Mouse (Mus musculus): ENCODE data around the gene Cdk2. TPM values are rescaled to one million over a fixed set of nuclear protein-coding genes. Genes with fewer than 3 reads are reported as not detected.

Gene Cdk2
- polyA plus RNA-seq (2012; rRNA removed): 3.8 and 3.9 TPM in 2 replicates

GRCm38 (mm10) chr10:128704491-128705316 lies at the start of gene Cdk2:
TSS of gene Cdk2 (minus strand) at chr10:128705031.
- no peaks in the 10 kb centered on the region for H3K27me3 ChIP-seq (ENCODE audit: control insufficient read depth, insufficient read depth, low read length)
- H3K4me3 ChIP-seq (replicated peaks; ENCODE audit: insufficient read depth, low read depth, low read length): peak within 1 kb of the TSS; percentile 88
- DNase-seq: peak; percentile 87
- H3K4me1 ChIP-seq (ENCODE audit: control insufficient read depth, insufficient read depth, low read length): no peaks in the 10 kb centered on the region
- TF ChIP-seq POLR2A (IDR thresholded peaks at IDR 0.05; ENCODE audit: borderline replicate concordance, insufficient read depth, low read length) (peak; percentile 33; the same call in 1 of the 2 replicates), CTCF (IDR thresholded peaks at IDR 0.05; ENCODE audit: borderline replicate concordance, insufficient read depth, low read depth, low read length) (no peak)
- under 1% methylated on average over 62 of the region's 62 CpGs for WGBS
- H3K27ac ChIP-seq (ENCODE audit: insufficient read depth, low read length): no peak within 1 kb of the TSS

DNA sequence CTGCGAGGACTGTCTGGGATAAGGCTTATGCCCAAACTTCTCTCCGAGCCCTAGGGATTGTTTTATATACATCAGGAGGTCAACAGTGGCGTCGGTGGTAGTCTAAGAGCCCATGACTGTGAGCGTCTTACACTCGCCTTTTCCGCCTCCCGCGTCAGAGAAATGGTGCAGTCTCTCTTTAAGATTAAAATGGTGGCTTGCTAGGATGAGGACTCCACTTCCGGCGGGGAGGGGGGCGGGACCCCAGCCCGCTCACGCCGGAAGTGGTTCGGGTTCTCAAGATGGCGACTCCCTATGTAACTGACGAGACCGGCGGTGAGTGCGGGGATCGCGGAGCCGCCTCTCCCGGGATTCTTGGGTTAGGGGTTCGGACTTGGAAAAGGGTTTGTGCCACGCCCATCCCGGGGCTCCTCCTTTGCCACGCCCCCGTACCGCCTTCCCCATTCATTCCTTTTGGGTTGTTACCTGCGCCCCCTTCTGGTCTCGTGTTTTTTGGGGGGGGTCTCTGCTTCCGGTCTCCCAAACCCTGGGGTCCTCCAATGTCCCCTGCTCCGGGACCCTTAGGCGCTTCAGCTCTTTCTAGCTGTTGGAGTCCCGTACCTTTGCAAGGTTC lies 43.5 kb upstream of the Cdk2 start:
- peaks cover 4% of the 10 kb centered on the region; the same call in 1 of the 2 replicates for H3K4me1 ChIP-seq (ENCODE audit: control insufficient read depth, insufficient read depth, low read length)
- H3K27me3 ChIP-seq (ENCODE audit: control insufficient read depth, insufficient read depth, low read length): no peaks in the 10 kb centered on the region
- peak; percentile 24; the same call in 1 of the 2 replicates for TF ChIP-seq CTCF (IDR thresholded peaks at IDR 0.05; ENCODE audit: borderline replicate concordance, insufficient read depth, low read depth, low read length)
- peak; percentile 60; the same call in 1 of the 2 replicates for TF ChIP-seq POLR2A (IDR thresholded peaks at IDR 0.05; ENCODE audit: borderline replicate concordance, insufficient read depth, low read length)
- WGBS: under 1% methylated on average over 37 of the region's 37 CpGs
- H3K4me3 ChIP-seq (replicated peaks; ENCODE audit: insufficient read depth, low read depth, low read length): peak overlapping the region; percentile 97
- H3K27ac ChIP-seq (ENCODE audit: insufficient read depth, low read length): peak overlapping the region; percentile 87
- peak; percentile 80 to 84 for DNase-seq

DNA sequence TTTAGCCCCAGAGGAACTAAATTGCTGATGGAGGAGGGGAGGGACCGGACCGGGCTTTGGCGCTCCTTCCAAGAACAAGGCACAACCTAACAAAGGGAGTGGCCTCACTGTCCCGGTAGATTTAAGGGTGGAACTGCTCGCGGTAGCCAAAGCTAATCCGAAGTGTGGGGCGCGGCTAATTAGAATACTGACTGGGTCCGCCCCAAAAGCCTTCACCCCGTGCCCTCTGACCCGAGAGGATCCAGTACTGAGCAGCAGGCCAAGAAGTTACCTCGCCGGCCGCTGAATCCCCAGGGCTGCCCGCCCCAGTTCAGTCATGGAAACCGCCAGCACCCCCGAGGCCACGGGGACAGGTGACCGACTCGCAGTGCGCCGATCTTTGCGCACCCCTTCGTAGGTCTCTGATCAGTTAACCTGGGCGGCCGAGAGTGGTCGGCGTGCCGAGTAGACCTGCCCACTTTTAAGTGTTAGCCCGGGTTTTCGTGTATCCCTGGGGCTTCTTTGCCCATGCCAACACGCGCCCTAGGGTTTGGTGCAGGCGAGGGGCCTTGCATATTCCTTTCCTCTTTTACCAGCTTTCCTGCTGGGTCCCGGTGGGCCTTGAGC lies 42.9 kb upstream of the Cdk2 start, which contains the start of gene Pym1:
Gene Pym1, plus strand, starts transcription at position 244 of the 606 bp plus-strand sequence.
- WGBS: under 1% methylated on average over 36 of the region's 36 CpGs
- H3K4me1 ChIP-seq (ENCODE audit: control insufficient read depth, insufficient read depth, low read length): peaks cover 4% of the 10 kb centered on the region; the same call in 1 of the 2 replicates
- H3K27ac ChIP-seq (ENCODE audit: insufficient read depth, low read length): peak within 1 kb of the TSS; percentile 87
- no peaks in the 10 kb centered on the region for H3K27me3 ChIP-seq (ENCODE audit: control insufficient read depth, insufficient read depth, low read length)
- TF ChIP-seq CTCF (IDR thresholded peaks at IDR 0.05; ENCODE audit: borderline replicate concordance, insufficient read depth, low read depth, low read length): no peak
- H3K4me3 ChIP-seq (replicated peaks; ENCODE audit: insufficient read depth, low read depth, low read length): peak within 1 kb of the TSS; percentile 97
- DNase-seq: peak; percentile 64 to 69

DNA sequence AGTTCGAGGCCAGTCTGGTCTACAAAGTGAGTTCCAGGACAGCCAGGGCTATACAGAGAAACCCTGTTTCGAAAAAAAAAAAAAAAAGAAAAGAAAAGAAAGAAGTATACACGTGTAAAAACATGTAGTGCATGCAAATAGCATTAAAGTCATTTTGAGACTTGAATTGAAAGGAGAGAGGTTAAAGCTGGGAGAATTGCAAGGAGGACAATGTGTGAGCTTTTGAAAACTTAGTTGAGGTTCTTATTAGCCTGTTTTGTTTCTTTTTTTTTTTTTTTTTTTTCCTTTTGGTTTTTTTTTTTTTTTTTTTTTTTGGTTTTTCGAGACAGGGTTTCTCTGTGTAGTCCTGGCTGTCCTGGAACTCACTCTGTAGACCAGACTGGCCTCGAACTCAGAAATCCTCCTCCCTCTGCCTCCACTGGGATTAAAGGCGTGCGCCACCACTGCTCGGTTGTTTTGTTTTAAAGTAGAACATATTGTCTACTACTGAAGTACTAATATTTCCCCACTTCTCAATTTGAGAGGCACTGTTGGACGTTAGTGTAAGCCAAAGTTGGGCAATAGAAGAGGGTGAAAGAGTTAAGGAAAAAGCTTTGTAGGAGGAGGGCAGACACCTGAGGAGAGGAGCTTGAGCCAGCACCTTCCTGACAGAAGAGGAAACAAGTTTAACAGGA lies 42.3 kb upstream of the Cdk2 start:
- 49% methylated on average over 9 of the region's 9 CpGs for WGBS
- TF ChIP-seq POLR2A (IDR thresholded peaks at IDR 0.05; ENCODE audit: borderline replicate concordance, insufficient read depth, low read length) (no peak), CTCF (IDR thresholded peaks at IDR 0.05; ENCODE audit: borderline replicate concordance, insufficient read depth, low read depth, low read length) (no peak)
- peaks cover 4% of the 10 kb centered on the region; the same call in 1 of the 2 replicates for H3K4me1 ChIP-seq (ENCODE audit: control insufficient read depth, insufficient read depth, low read length)
- H3K27ac ChIP-seq (ENCODE audit: insufficient read depth, low read length): peak overlapping the region; percentile 87
- no peak for DNase-seq
- H3K27me3 ChIP-seq (ENCODE audit: control insufficient read depth, insufficient read depth, low read length): no peaks in the 10 kb centered on the region
- H3K4me3 ChIP-seq (replicated peaks; ENCODE audit: insufficient read depth, low read depth, low read length): peak overlapping the region; percentile 97

- Histone ChIP-seq H3K27ac (ENCODE audit: insufficient read depth, low read length) (no peak overlapping the region), H3K4me3 (replicated peaks; ENCODE audit: insufficient read depth, low read depth, low read length) (no peak overlapping the region), H3K27me3 (ENCODE audit: control insufficient read depth, insufficient read depth, low read length) (no peaks in the 10 kb centered on the region), H3K4me1 (ENCODE audit: control insufficient read depth, insufficient read depth, low read length) (peaks cover 4% of the 10 kb centered on the region; the same call in 1 of the 2 replicates)
- no peak for DNase-seq
- WGBS: 95% methylated on average over 10 of the region's 10 CpGs
- TF ChIP-seq POLR2A (IDR thresholded peaks at IDR 0.05; ENCODE audit: borderline replicate concordance, insufficient read depth, low read length): no peak
- no peak for TF ChIP-seq CTCF (IDR thresholded peaks at IDR 0.05; ENCODE audit: borderline replicate concordance, insufficient read depth, low read depth, low read length)
Observed at GRCm38 (mm10) chr10:128745946-128746613, 41.2 kb upstream of the Cdk2 start.

DNA sequence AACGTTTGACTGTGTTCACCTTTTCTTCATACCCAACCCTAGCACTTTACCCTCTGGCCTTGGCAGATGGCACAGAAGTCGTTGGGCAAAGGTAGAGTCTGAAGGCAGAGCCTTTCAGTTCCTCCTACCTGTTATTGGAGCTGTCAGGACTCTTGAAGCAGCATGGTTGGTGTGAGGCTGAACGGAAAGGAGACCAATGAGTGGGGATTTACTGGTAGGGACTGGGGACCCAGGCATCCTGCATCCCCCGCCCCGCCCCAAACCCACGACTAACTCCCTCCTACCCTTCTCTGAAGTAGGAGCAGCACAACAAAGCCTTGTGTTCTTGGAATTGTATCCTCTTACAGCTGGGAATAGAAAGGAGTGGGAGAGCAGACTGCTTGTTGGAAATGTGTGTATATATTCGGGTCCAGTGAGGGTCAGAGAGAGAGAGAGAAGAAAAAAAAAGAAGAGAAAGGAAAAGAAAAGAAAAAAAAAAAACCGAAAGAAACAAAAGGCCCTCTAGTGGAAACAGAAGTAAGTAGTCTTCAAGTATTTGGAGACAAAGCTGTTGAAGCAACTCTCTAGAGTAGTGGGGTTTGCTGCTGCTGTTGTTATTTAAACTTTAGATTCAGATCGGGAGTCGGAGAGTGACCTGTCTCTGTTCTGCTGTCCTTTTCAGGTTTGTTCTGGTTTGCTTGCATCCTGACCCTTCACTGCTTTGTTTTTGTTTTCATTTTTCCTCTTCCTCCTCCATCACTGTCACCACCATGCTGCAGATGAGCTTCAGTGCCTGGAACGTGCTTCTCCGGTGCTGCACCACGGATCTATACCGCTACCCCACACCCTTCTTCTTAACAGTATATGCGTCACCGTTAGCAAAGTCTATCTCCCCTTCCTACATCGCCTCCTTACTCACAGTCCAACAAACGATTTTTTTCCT lies 40.1 kb upstream of the Cdk2 start, which contains the start of gene Dgka:
Gene Dgka, minus strand, starts transcription at position 176 of the 922 bp plus-strand sequence.
- H3K27ac ChIP-seq (ENCODE audit: insufficient read depth, low read length): peak within 1 kb of the TSS; percentile 15
- WGBS: 37% methylated on average over 18 of the region's 18 CpGs
- no peak for DNase-seq
- peak within 1 kb of the TSS; percentile 95 for H3K4me3 ChIP-seq (replicated peaks; ENCODE audit: insufficient read depth, low read depth, low read length)
- TF ChIP-seq CTCF (IDR thresholded peaks at IDR 0.05; ENCODE audit: borderline replicate concordance, insufficient read depth, low read depth, low read length) (0 out of 2 replicates have a peak, but pooled peaks have one; percentile 1), POLR2A (IDR thresholded peaks at IDR 0.05; ENCODE audit: borderline replicate concordance, insufficient read depth, low read length) (no peak)
- peaks cover 4% of the 10 kb centered on the region; the same call in 1 of the 2 replicates for H3K4me1 ChIP-seq (ENCODE audit: control insufficient read depth, insufficient read depth, low read length)
- no peaks in the 10 kb centered on the region for H3K27me3 ChIP-seq (ENCODE audit: control insufficient read depth, insufficient read depth, low read length)

Data from cerebellum, adult 2 months (tissue).